Mouse (Mus musculus) heart, adult 18-20 months (tissue): Measurements from ENCODE around the gene Slc6a4. TPM values are rescaled to one million over a fixed set of nuclear protein-coding genes. Genes with fewer than 3 reads are reported as not detected.
"Not testable (repeated sequence)": the region's sequence is repeated elsewhere in the genome, so short reads cannot be mapped to it uniquely, and the experiment has no call there.

ENCODE experiments used
- DNase-seq, 2 experiments: peaks; one replicate each; pipeline ENCODE4 v3.0.0; 2021 to 2022; ENCODE audit warnings: mixed read lengths in 1 of 2
- microRNA-seq, 2 experiments: library from miRNA; unstranded; fragments of <30 nt; microRNA quantifications; one replicate each; pipeline ENCODE4 v1.2.0; 2022
- total RNA-seq, 2 experiments: library from RNA; stranded (reverse); gene quantifications; 2 replicates each; pipeline ENCODE4 v1.2.3; 2021

Slc6a4 gene
- total RNA-seq, 2 experiments from 2014 or later, result 0.50 to 0.64 TPM

GRCm38 (mm10) chr11:77018046-77018445 lies 19.6 kb downstream of the Slc6a4 start:
- DNase-seq, result no peak

DNA sequence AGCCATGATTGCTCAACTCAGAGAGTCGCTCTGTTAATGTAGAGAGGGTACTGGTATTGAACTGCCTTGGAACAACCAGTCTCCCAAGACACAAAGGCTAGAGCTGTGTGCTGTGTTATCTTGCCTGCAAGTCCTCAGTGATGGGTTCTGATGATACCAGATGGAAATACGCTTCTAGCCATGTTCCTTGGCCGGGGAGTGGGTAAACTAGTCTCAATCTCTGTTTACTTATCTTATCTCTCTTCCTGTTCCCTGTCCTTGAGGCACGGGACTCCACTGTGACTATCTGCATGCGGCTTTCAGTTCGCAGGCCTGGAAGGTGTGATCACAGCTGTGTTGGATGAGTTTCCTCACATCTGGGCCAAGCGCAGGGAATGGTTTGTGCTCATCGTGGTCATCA lies 21.1 kb downstream of the Slc6a4 start:
- DNase-seq, result no peak

DNA sequence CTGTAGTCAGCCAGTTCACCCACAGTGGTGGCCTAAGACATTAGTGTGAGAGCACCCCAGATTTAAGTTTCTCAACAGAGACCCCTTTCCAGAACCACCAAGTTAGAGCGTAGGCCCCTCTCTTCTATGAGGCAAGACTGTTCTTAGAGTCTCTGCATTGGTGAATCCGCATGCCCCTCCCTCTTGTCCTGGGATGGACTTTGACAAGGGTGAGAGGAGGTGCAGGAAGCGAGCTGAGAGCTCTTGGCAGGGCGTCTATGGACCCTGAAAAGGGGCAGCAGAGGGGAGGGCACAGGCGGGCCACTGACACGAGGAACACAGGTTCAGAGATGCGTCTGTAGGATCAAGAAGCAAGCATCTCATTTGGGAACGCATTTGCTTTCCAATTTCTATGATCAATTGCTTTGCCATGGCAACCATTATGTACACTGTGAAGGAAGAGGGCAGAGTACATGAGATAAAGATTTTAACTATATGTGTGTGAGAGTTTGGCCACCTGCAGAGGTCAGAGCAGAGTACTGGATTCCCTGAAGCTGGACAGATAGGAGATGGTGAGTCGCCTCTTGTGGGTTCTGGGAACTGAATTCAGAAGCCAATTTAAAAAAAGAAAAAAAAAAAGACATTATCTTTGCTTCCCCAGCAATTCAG lies 23.5 kb downstream of the Slc6a4 start:
- DNase-seq, result no peak

GRCm38 (mm10) chr11:77026559-77026958 lies 28.2 kb downstream of the Slc6a4 start:
- no peak for DNase-seq

DNA sequence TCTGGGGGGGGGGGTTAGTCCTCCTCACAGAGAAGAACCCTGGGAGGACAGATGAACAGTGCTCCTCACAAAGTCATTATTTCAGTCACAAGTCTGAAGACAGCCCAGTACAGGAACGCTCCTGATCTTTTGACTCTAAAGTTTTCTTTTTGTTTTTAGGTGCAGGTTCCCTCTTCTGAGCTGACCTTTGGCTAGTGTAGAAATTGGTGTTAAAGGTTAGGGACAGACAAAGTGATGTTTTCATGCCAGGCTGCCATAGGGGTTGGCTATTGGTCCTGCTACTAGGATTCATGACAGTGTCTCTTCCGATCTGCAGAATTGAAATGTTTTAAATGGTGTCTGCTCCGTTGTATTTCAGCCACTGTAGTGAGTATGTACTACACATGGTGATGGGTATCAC lies 29.8 kb downstream of the Slc6a4 start:
- no peak for DNase-seq

DNA sequence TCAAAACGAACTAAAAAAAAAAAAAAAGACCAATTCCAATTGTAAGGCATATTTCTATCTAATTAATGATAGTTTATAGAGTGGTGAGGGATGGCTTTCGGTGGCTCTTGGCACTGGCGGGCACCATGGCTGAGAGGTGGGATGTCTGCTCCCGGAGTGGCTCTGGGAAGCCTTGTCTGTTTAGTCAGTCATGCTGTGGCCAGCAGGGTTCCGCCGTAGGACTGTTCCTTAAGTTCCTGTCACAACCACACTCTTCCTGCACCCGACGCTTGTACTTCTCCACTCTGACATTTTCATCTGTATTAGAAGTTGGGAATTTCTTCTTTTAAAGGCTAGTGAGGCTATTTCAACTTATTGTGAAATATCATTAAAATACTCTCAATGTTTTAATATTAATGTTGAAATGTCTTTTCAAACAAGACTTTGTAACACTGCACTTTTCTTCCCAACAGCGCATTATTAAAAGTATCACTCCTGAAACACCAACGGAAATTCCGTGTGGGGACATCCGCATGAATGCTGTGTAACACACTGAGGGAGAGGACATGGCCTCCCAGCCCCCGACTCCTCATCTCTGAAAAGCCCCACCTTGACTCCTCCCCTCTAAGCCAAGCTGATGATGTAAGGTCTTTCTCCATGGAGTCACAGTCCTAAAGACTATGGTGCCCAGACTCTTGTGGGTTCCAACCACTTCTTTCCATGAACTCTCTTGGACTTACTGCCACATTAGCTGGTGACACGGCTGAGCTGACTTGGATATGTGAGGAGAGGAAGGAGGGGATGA lies 32.9 kb downstream of the Slc6a4 start:
- no peak for DNase-seq

- DNase-seq, result no peak
These were observed 43.5 kb downstream of the Slc6a4 start for GRCm38 (mm10) chr11:77041891-77042290.

- no peak for DNase-seq
These were observed 44.4 kb downstream of the Slc6a4 start for GRCm38 (mm10) chr11:77042816-77043215.

- peak; percentile 6 to 28 for DNase-seq
These were observed 63.5 kb downstream of the Slc6a4 start for GRCm38 (mm10) chr11:77061951-77062350.

GRCm38 (mm10) chr11:77063406-77063805 lies 65.0 kb downstream of the Slc6a4 start:
- DNase-seq, result no peak

- no peak for DNase-seq
These were observed 70.4 kb downstream of the Slc6a4 start for GRCm38 (mm10) chr11:77068825-77069224.

GRCm38 (mm10) chr11:77070721-77071120 lies 72.3 kb downstream of the Slc6a4 start:
- DNase-seq, result peak in 1 of 2 experiments; percentile 20

DNA sequence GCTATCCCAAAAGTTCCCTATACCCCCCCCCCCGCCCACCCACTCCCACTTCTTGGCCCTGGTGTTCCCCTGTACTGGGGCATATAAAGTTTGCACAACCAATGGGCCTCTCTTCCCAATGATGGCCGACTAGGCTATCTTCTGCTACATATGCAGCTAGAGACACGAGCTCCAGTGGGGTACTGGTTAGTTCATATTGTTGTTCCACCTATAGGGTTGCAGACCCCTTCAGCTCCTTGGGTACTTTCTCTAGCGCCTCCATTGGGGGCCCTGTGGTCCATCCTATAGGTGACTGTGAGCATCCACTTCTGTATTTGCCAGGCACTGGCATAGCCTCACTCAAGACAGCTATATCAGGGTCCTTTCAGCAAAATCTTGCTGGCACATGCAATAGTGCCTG lies 78.9 kb downstream of the Slc6a4 start:
- DNase-seq, result not testable (repeated sequence)

- DNase-seq, result no peak
These were observed 79.4 kb downstream of the Slc6a4 start for GRCm38 (mm10) chr11:77077792-77078191.

DNA sequence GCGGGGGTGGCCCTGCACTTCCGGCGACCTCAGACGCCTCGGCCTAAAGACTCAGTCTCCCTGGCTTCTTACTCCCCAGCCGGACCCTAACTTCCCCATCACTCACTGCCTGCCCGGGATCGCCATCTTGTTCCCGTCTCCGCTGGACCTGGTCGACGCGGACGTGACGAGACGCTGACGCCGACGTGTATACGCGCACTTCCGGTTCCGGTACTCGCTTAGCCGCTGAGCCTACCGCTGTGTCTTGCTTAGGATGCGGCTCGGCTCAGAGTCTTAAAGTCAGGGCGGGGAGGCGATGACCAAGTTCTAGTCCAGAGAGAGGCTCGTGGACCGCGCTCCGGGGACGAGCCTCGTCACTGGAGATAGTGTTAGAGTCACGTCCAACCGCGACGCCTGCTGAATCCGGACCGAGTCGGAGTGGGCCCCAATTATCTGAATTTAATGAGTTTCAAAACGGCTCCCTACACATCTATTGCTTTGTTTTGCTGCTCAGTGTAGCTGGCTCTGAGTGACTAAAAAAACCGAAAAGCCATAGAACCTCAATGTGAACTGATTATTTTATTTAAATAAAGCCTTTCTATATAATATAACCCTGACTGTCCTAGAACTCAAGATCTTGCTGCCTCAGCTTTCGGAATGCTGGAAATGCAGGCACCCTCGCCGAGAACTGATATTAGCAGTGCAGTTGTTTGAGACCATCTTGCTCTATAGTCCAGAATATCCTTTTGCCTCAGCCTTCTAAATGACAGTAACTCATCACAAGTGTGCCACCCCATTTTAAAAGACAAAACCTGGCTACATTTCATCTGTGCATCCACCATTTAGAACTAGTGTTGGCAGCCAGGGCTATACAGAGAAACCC lies 80.1 kb downstream of the Slc6a4 start, which contains the start of gene Nsrp1:
Gene Nsrp1 (minus strand): TSS at position 163 of the 862 bp plus-strand sequence.
- DNase-seq, result peak; percentile 93 to 96

DNA sequence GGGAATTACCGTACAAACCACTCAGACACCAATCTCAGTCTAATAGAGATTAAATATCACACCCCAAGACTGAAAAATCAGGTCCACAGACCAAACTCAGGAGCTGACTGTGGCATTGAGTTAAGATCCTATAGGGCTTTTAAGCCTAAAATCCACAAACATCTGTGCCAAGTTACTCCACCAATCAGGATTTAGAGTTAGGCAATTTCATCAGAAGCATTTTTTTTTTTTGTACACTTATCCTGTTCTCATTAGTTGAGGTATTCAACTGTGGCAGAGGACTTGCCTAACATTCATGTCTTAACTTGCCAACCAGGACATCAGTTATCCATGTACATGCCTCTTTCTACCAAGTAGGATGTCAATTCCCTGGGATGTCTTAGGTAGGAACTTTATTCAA lies 81.0 kb downstream of the Slc6a4 start:
- DNase-seq, result no peak

Small RNAs within 50 kb of the gene (microRNA-seq; reads per million reads assigned to microRNA genes)
- 1,859 to 4,227 reads per million in 2 experiments for gene Mir423

Other genes with a start within 250 kb of the Slc6a4 start
- gene Gosr1, start 235.0 kb upstream of the Slc6a4 start, total RNA-seq, result 10 to 100 TPM; 26.3 to 28.6 TPM
- gene Cpd, start 151.6 kb upstream of the Slc6a4 start, total RNA-seq, result 10 to 100 TPM; 35.0 to 38.6 TPM
- under 1 TPM in 1 of 2 experiments, not detected in 1; 0.28 TPM for gene Tmigd1, start 96.4 kb upstream of the Slc6a4 start, total RNA-seq
- 10 to 100 TPM; 26.3 to 30.1 TPM for gene Blmh, start 73.8 kb upstream of the Slc6a4 start, total RNA-seq
- 1 to 10 TPM; 9.8 to 10.0 TPM for gene Nsrp1, start 79.8 kb downstream of the Slc6a4 start, total RNA-seq
- gene Efcab5, start 190.4 kb downstream of the Slc6a4 start, total RNA-seq, result under 1 TPM; 0.15 to 0.31 TPM
- 10 to 100 TPM; 64.2 to 78.9 TPM for gene Ssh2, start 217.7 kb downstream of the Slc6a4 start, total RNA-seq